Mouse (Mus musculus): Measurements from ENCODE around the gene Med25.
A peak's percentile ranks its signal among the peaks of the same experiment; 100 is the strongest.

The Med25 gene

GRCm38 (mm10) chr7:44845006-44845405, 47.5 kb downstream of the Med25 start:
- DNase-seq: no peak

GRCm38 (mm10) chr7:44841825-44842463, 50.6 kb downstream of the Med25 start:
- no peak for DNase-seq

GRCm38 (mm10) chr7:44840426-44840825, 52.1 kb downstream of the Med25 start:
- DNase-seq: no peak

GRCm38 (mm10) chr7:44839491-44840191, 52.9 kb downstream of the Med25 start:
- DNase-seq: peak; percentile 72

- no peak for DNase-seq
These were observed 53.4 kb downstream of the Med25 start for GRCm38 (mm10) chr7:44839171-44839490.

GRCm38 (mm10) chr7:44838073-44838472, 54.4 kb downstream of the Med25 start:
- DNase-seq: no peak

GRCm38 (mm10) chr7:44836423-44837053, 56.0 kb downstream of the Med25 start:
- no peak for DNase-seq

GRCm38 (mm10) chr7:44836016-44836404, 56.5 kb downstream of the Med25 start:
- no peak for DNase-seq

- no peak for DNase-seq
These were observed 57.0 kb downstream of the Med25 start for GRCm38 (mm10) chr7:44835373-44836015.

- no peak for DNase-seq
These were observed 59.7 kb downstream of the Med25 start for GRCm38 (mm10) chr7:44832763-44833162.

GRCm38 (mm10) chr7:44828706-44829105, 63.8 kb downstream of the Med25 start:
- no peak for DNase-seq

GRCm38 (mm10) chr7:44826771-44827170, 65.7 kb downstream of the Med25 start:
- no peak for DNase-seq

Data from thymus, postnatal 4 days (tissue).